Mouse (Mus musculus) cortical plate, adult 2 months (tissue): ENCODE results near the gene D11Wsu47e. TPM values are rescaled to one million over a fixed set of nuclear protein-coding genes. Genes with fewer than 3 reads are reported as not detected.
A peak's percentile ranks its signal among the peaks of the same experiment; 100 is the strongest.

Experiments
- H3K27ac ChIP-seq: fragments of 200-500 bp; 2 replicates; pipeline ENCODE4 v1.5.1; 2012; ENCODE audit warnings: low read length, control low read depth, inconsistent platforms; ENCODE audit not compliant: insufficient read depth
- H3K4me1 ChIP-seq: fragments of 200-500 bp; 2 replicates; pipeline ENCODE4 v1.6.1; 2011; ENCODE audit warnings: low read length; ENCODE audit not compliant: control insufficient read depth, insufficient read depth
- H3K4me3 ChIP-seq: fragments of 200-500 bp; 2 replicates; pipeline ENCODE4 v1.5.1; 2011; ENCODE audit warnings: mild to moderate bottlenecking, low read length, control low read depth; ENCODE audit not compliant: insufficient read depth
- CTCF ChIP-seq: fragments of 200-500 bp; IDR thresholded peaks from 2 replicates; pipeline ENCODE4 v1.5.1; 2011; ENCODE audit warnings: mild to moderate bottlenecking, control low read depth, low read length; ENCODE audit not compliant: insufficient read depth; ENCODE audit errors: extremely low read depth
- POLR2A ChIP-seq: fragments of 200-500 bp; IDR thresholded peaks from 2 replicates; pipeline ENCODE4 v1.6.1; 2011; ENCODE audit warnings: mild to moderate bottlenecking, low read length, control low read depth; ENCODE audit not compliant: insufficient read depth; ENCODE audit errors: extremely low read depth
- polyA plus RNA-seq: library from polyadenylated mRNA; depleted of rRNA; stranded (reverse); fragments of >200 nt; gene quantifications from 2 replicates; pipeline ENCODE4 v1.2.3, GENCODE M21; 2012

Gene D11Wsu47e
- polyA plus RNA-seq, 1 experiment, result 14.2 TPM

DNA sequence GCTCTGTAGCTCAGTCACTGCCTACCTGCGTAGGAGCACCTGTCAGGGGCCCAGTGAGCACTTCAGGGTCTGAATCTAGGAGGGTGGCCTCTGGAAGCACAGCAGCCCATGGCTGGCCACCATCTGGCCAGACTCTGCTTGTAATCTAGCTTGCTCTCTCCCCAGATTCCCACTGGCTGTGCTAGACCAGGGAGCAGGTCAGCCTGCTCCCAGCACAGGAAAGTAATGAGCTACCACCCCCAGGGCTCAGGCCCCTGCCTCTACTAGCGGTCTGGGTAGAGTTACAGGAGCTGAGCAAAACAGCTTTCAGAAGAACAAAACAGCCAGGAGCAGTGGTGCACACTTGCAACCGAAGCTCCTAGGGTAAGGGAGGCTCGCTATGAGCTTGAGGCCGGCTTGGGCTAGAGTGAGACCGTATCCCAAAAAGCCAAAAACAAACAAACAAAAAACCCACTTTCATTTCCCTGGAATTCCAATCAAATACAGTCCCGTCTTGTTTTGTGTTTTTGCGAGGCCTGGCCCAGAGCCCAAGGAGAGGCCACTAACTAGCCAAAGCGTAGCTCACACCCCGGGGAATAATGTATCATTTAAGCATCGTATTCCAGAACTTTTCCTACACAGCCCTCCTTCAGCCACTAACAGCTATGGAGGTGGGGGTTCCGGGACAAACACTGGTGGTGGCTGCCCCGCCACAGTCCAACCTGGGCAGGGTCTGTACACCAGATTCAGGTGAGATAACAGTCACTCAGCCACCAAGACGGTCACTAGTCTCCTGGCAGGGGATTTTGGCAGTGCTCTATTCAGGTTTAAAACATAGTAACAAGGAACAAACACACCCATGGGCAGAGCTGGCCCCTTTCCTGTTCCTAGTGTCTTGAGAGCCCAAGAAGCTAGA lies 43.0 kb downstream of the D11Wsu47e start:
- Histone ChIP-seq H3K4me1 (0 out of 2 replicates have a peak, but pooled peaks cover 2% of the 10 kb centered on the region), H3K4me3 (no peak overlapping the region), H3K27ac (0 out of 2 replicates have a peak overlapping the region, but pooled peaks have one; percentile 10)
- no peak for TF ChIP-seq POLR2A
- no peak for TF ChIP-seq CTCF

DNA sequence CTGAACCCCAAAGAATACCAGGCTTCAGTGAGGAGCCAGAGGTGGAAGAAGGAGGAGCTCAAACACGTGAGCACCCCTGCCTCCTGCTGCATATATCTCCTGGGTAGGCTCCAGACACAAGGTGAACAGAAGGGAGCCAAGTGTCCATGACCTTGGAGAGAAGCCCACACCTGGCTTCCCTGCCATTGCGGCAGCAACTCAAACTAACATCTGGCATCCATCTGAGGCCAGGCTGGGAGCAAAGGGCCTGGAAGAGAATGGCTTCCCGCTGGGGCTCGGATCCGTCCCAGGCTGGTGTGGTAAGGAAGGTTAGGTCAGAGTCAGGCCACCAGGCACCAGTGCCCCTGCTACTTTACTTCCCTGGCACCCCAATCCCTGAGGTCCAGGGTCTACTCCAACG lies 43.8 kb downstream of the D11Wsu47e start:
- TF ChIP-seq POLR2A (no peak), CTCF (no peak)
- H3K27ac ChIP-seq, result no peak overlapping the region
- H3K4me3 ChIP-seq, result no peak overlapping the region
- H3K4me1 ChIP-seq, result 0 out of 2 replicates have a peak, but pooled peaks cover 2% of the 10 kb centered on the region

DNA sequence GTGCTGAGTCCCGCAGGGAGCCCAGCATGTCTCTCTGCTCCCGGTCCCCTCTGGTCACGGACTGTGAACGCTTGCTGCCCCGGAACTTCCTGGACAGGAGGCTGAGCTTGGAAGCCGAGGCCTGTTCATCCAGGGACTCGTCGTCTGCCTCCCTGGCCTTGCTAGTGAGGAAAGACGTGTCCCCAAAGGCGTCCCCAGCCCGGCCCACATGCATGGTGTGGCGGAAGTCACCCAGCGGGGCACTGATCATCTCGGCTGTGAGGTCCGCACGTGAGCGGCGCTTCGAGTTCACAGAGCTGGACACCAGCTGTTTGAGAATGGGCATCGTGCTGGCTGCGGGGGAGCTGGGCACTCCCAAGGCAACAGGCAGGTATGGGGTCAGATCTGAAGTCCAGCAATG lies 45.0 kb downstream of the D11Wsu47e start:
- Histone ChIP-seq H3K27ac (no peak overlapping the region), H3K4me1 (0 out of 2 replicates have a peak, but pooled peaks cover 2% of the 10 kb centered on the region), H3K4me3 (no peak overlapping the region)
- TF ChIP-seq POLR2A (no peak), CTCF (no peak)

DNA sequence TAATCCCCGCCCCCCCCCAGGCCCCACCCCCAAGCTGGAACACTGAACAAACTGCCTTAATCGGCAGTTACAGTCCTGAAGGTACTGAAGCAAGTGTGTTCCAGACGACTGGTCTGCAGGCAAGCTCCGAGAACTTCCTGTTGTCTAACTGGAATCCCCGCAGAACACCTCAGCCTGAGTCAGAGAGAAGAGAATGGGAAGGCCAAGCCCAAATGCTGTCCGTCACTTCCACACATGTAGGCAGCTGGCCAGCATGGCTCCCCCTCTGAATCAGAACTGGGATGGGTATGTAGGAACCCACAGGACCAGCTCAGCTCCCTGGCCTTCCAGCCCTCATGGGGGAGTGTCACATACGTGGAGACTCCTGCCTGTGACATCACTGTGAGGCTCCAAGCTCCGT lies 45.7 kb downstream of the D11Wsu47e start:
- 0 out of 2 replicates have a peak, but pooled peaks cover 2% of the 10 kb centered on the region for H3K4me1 ChIP-seq
- no peak overlapping the region for H3K27ac ChIP-seq
- no peak overlapping the region for H3K4me3 ChIP-seq
- TF ChIP-seq POLR2A (no peak), CTCF (no peak)

DNA sequence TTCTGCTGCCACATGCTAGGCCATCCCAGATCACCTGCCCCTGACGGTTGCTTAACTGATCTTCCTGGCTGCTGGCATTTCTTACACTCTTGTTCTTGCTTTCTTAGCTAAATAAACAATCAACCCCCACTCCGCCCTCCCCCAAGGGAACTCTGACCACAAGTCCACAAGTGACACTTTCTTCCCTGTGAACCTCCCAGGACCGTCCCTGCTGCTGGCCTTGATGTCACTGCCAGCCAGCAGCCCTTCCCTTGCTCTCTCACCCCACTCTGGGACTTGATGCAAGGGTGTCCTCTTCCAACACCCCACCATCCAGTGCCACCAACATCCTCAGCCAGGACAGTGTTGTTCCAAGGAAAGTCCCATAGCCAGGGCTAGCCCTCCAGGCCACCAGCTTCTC lies 46.7 kb downstream of the D11Wsu47e start:
- H3K4me1 ChIP-seq, result 0 out of 2 replicates have a peak, but pooled peaks cover 2% of the 10 kb centered on the region
- TF ChIP-seq CTCF (no peak), POLR2A (no peak)
- no peak overlapping the region for H3K4me3 ChIP-seq
- H3K27ac ChIP-seq, result no peak overlapping the region

DNA sequence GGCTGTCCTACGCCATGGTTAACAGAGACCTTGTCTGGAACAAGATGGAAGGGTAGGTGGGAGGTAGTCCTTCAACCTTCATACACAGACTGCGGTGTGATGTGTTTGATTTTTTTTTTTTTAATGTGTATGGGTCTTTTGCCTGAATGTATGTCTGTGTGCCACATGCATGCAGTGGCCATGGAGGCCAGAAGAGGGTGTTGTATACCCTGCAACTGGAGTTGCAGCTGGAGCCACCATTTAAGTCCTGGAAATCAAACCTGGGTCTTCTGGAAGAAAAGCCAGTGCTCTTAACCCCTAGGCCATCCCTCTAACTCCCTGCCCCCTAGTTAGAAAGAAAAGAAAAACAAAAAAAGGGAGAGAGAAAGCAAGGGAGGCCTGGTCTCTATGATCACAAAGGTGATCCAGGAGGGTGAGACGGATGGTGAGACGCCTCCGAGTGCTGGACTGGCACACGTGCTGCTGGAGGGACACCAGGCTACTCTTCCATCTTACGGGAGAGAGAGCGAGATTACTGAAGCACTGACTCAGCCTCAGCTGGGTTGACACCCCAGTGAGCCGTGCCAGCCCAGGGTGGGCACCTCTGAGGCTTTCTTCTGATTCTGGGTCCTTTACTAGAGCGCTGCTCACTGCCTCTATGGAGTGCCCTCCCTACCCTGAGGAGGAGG lies 47.9 kb downstream of the D11Wsu47e start:
- Histone ChIP-seq H3K4me1 (no peaks in the 10 kb centered on the region), H3K4me3 (no peak overlapping the region), H3K27ac (no peak overlapping the region)
- TF ChIP-seq CTCF (no peak), POLR2A (no peak)

DNA sequence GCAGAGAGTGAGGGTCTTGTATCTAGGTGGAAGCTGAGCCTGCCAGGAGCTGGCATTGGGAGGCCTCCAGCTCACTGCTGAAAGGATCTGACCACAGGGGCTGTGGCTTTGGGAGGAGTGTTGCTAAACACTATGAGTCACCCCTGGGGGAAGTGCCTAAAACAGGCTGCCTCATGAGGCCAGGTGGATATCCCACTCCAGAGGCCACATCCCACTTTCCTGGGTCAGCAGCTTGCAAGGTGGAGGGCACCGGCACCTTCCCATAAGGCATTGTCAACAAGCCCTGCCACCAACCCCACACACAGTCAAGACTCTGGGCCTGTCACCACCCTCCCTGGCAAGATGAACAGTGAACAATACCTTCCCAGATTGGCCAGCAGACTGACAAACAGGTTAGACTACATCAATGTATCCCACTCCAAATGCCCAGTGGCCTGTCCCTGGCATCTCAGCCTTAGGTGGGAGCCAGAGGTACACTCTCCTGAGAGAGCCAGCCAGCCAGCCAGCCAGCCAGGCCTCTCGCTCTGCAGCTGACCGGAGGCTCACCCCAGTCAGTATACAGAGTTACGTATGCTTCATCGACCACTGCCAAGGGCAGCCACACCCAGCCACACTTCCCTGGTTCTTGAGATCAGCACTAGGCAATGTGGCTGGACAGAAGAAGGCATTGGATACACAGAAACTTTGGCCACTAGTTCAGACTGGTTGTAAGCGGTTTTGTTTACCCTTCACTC lies 49.6 kb downstream of the D11Wsu47e start:
- Histone ChIP-seq H3K27ac (no peak overlapping the region), H3K4me3 (no peak overlapping the region), H3K4me1 (no peaks in the 10 kb centered on the region)
- no peak for TF ChIP-seq CTCF
- no peak for TF ChIP-seq POLR2A

DNA sequence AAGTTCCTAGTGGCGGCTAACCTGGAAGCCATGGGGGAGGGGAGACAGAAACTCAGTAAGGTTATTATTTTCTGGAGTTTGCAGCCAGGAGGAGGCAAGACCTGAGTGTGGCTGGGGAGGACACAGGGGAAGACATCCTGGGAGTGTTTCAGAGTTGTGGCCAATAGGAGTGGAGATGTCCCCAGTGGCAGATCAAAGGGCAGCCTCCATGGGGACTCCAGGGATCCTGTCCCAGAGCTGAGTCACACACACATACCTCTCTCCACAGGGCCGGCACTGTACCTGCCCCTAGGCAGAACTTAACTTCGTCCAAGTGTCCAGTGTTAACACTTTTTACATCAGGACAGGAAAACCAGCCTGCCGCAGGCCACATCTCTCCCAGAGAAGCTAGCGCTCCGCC lies 50.9 kb downstream of the D11Wsu47e start:
- no peaks in the 10 kb centered on the region for H3K4me1 ChIP-seq
- H3K27ac ChIP-seq, result no peak overlapping the region
- H3K4me3 ChIP-seq, result no peak overlapping the region
- no peak for TF ChIP-seq CTCF
- no peak for TF ChIP-seq POLR2A

DNA sequence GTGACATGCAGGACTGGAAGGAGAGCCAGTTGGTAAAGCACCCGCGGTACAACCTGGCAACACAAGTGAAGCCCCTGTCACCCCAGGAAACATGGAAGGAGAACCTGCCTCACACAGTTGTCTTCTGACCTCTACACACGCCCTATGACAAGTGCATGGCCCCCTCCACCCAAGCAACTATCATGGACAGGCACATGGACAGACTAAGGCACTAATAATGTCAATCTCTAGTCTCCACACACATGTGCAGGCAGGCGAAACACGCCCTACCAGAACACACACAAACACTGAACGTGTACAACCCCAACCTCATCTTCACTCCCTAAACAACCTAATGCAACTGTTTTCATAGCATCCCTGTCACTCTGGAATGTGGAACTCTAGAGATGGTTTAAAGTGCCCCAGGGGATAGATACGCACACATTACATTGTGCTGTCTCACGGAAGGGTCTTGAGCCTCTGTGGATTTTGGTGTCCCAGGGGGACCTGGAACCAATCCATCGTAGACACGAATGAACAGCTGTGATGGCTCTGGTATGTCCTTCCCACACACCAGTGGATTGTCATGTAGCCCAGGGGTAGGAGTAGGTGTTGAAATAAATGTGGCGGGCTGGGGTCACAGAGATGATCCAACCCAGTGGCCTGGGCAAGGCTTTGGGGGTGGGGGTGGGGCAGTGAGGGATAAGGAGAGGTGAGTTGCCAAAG lies 52.8 kb downstream of the D11Wsu47e start:
- Histone ChIP-seq H3K4me3 (no peak overlapping the region), H3K27ac (no peak overlapping the region), H3K4me1 (no peaks in the 10 kb centered on the region)
- no peak for TF ChIP-seq CTCF
